Mouse (Mus musculus) spleen, postnatal 0 days (tissue): ENCODE data around the gene Smco1. TPM values are rescaled to one million over a fixed set of nuclear protein-coding genes. Genes with fewer than 3 reads are reported as not detected.

Source experiments
- microRNA counts: library from miRNA; unstranded; fragments of <30 nt; microRNA quantifications from one replicate; lab custom pipeline; 2015
- polyA plus RNA-seq: library from polyadenylated mRNA; unstranded; fragments of >200 nt; fragmentation: Nextera tagmentation; extraction: Ambion mirVana; gene quantifications from 2 replicates; pipeline ENCODE4 v1.2.1, GENCODE M21; 2015

The Smco1 gene
- polyA plus RNA-seq, result 0.08 TPM in 1 of 2 replicates, not detected in the other

GRCm38 (mm10) chr16:32271291-32271690 is at the start of gene Smco1:
Gene Smco1, plus strand, starts transcription at chr16:32271468.

GRCm38 (mm10) chr16:32246952-32247370 is 24.3 kb upstream of the Smco1 start, which contains the start of the genes Fbxo45 and Wdr53:
Gene Fbxo45, minus strand, starts transcription at chr16:32247158.
Gene Wdr53, plus strand, starts transcription at chr16:32247227.

DNA sequence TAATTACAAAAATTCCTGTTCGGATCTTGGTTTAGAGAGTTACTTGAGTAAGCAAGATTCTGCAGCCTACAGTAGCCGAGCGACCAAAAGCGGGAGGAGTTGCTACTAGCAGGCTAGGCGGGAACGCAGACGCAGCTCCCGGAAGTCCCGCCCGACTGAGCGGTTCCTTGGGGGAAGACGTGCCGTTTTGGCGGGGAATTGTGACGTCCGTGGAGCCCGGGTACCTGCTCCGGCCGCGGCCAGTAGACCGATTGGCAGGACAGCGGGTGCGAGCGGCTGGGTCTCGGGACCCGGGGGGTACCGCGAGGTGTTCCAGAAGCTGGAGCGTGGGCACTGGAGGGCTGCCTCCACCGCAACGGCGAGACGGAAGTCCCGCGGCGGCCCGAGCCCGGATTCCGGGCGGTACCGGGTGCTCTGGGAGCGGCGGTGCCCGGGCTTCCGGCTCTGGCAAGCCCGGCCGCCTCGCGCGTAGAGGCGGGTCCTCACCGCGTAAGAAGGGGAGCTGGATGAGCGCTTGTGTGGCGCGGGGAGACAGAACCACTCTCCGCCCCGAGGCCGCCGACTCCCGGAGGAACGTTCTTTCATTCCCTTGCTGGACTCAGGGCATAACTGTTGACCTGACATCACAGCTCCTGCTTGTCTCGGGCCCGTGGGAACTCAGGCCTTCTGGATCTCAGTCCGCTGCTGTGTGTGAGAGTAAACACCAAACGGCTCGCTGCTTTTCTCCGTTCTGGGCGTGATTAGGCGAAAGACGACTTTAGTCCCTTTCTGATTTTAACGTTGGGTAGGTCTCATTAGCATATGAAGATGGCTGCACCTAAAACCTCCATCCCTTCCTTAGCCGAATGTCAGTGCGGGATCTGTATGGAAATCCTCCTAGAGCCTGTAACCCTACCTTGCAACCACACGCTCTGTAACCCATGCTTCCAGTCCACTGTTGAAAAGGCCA is 6.3 kb downstream of the Smco1 start, which contains the start of gene Rnf168:
TSS of gene Rnf168 (plus strand) at position 152 of the 949 bp plus-strand sequence.

MicroRNAs encoded within 50 kb of the gene (microRNA counts, 519-probe panel; counts per million panel counts)
- microRNA mmu-miR-1946a (lab: Ali Mortazavi, UCI), result 88.3 counts per million

Other genes with a start within 250 kb of the Smco1 start
- 18.2 and 21.8 TPM in 2 replicates for gene Pak2, start 192.1 kb upstream of the Smco1 start, polyA plus RNA-seq
- 40.4 and 42.1 TPM in 2 replicates for gene Pigx, start 171.7 kb upstream of the Smco1 start, polyA plus RNA-seq
- 10.8 and 12.8 TPM in 2 replicates for gene Cep19, start 171.7 kb upstream of the Smco1 start, polyA plus RNA-seq
- 30.8 and 45.9 TPM in 2 replicates for gene Nrros, start 105.9 kb upstream of the Smco1 start, polyA plus RNA-seq
- gene Bex6, start 91.6 kb upstream of the Smco1 start, polyA plus RNA-seq, result 2.8 and 3.0 TPM in 2 replicates
- 6.5 TPM in 2 replicates for gene Fbxo45, start 24.3 kb upstream of the Smco1 start, polyA plus RNA-seq
- 15.4 and 16.6 TPM in 2 replicates for gene Wdr53, start 24.2 kb upstream of the Smco1 start, polyA plus RNA-seq
- gene Rnf168, start 6.0 kb downstream of the Smco1 start, polyA plus RNA-seq, result 22.6 and 23.0 TPM in 2 replicates
- 10.8 and 11.4 TPM in 2 replicates for gene Ubxn7, start 60.8 kb downstream of the Smco1 start, polyA plus RNA-seq
- gene Tm4sf19, start 129.0 kb downstream of the Smco1 start, polyA plus RNA-seq, result not detected in 2 replicates
- 18.7 and 19.7 TPM in 2 replicates for gene Tctex1d2, start 148.2 kb downstream of the Smco1 start, polyA plus RNA-seq
- 38.5 and 38.8 TPM in 2 replicates for gene Pcyt1a, start 159.5 kb downstream of the Smco1 start, polyA plus RNA-seq
- gene Slc51a, start 216.4 kb downstream of the Smco1 start, polyA plus RNA-seq, result 1.1 and 2.2 TPM in 2 replicates
- 0.12 TPM in 1 of 2 replicates, not detected in the other for gene Zdhhc19, start 224.8 kb downstream of the Smco1 start, polyA plus RNA-seq